Mouse (Mus musculus): ENCODE results near the gene Fuca2. TPM values are rescaled to one million over a fixed set of nuclear protein-coding genes. Genes with fewer than 3 reads are reported as not detected.
A peak's percentile ranks its signal among the peaks of the same experiment; 100 is the strongest.

The Fuca2 gene
- polyA plus RNA-seq, 1 experiment, result 114 TPM

GRCm38 (mm10) chr10:13560014-13560674, 60.8 kb downstream of the Fuca2 start:
- Histone ChIP-seq H3K27ac (ENCODE audit: insufficient read depth, low read depth, low read length) (peak overlapping the region; percentile 42), H3K4me1 (ENCODE audit: control insufficient read depth, insufficient read depth, low read length) (peaks cover 9% of the 10 kb centered on the region)
- no peak for TF ChIP-seq POLR2A (IDR thresholded peaks at IDR 0.05; ENCODE audit: borderline replicate concordance, low read depth, low read length)
- TF ChIP-seq CTCF (IDR thresholded peaks at IDR 0.05; ENCODE audit: low read depth, low read length), result no peak

GRCm38 (mm10) chr10:13564364-13565079, 65.2 kb downstream of the Fuca2 start:
- Histone ChIP-seq H3K4me3 (ENCODE audit: insufficient read depth, low read length) (peak overlapping the region; percentile 23; the same call in 1 of the 2 replicates), H3K27ac (ENCODE audit: insufficient read depth, low read depth, low read length) (no peak overlapping the region), H3K4me1 (ENCODE audit: control insufficient read depth, insufficient read depth, low read length) (peaks cover 9% of the 10 kb centered on the region)
- TF ChIP-seq CTCF (IDR thresholded peaks at IDR 0.05; ENCODE audit: low read depth, low read length) (peak; percentile 81), POLR2A (IDR thresholded peaks at IDR 0.05; ENCODE audit: borderline replicate concordance, low read depth, low read length) (no peak)

More at GRCm38 (mm10) chr10:13560014-13560674, 60.8 kb downstream of the Fuca2 start:
- no peak overlapping the region for H3K4me3 ChIP-seq (ENCODE audit: insufficient read depth, low read length)

- Histone ChIP-seq H3K27ac (ENCODE audit: insufficient read depth, low read depth, low read length) (no peak overlapping the region), H3K4me1 (ENCODE audit: control insufficient read depth, insufficient read depth, low read length) (peaks cover 6% of the 10 kb centered on the region), H3K4me3 (ENCODE audit: insufficient read depth, low read length) (no peak overlapping the region)
- TF ChIP-seq CTCF (IDR thresholded peaks at IDR 0.05; ENCODE audit: low read depth, low read length) (no peak), POLR2A (IDR thresholded peaks at IDR 0.05; ENCODE audit: borderline replicate concordance, low read depth, low read length) (no peak)
These were observed 65.7 kb downstream of the Fuca2 start for GRCm38 (mm10) chr10:13565080-13565448.

GRCm38 (mm10) chr10:13566393-13566792, 67.1 kb downstream of the Fuca2 start:
- Histone ChIP-seq H3K27ac (ENCODE audit: insufficient read depth, low read depth, low read length) (no peak overlapping the region), H3K4me3 (ENCODE audit: insufficient read depth, low read length) (no peak overlapping the region), H3K4me1 (ENCODE audit: control insufficient read depth, insufficient read depth, low read length) (no peaks in the 10 kb centered on the region)
- TF ChIP-seq CTCF (IDR thresholded peaks at IDR 0.05; ENCODE audit: low read depth, low read length) (no peak), POLR2A (IDR thresholded peaks at IDR 0.05; ENCODE audit: borderline replicate concordance, low read depth, low read length) (no peak)

Other genes starting within 250 kb of the Fuca2 start
- gene Phactr2, start 25.1 kb upstream of the Fuca2 start, polyA plus RNA-seq (2012; ENCODE audit: insufficient read depth, insufficient read length, missing spikeins), result 25.7 and 26.0 TPM in 2 replicates
- 4.5 and 5.5 TPM in 2 replicates for gene Adat2, start 53.4 kb downstream of the Fuca2 start, polyA plus RNA-seq (2012; ENCODE audit: insufficient read depth, insufficient read length, missing spikeins)
- gene Pex3, start 53.6 kb downstream of the Fuca2 start, polyA plus RNA-seq (2012; ENCODE audit: insufficient read depth, insufficient read length, missing spikeins), result 17.1 and 19.6 TPM in 2 replicates